Mouse (Mus musculus) C2C12 (cell line): ENCODE measurements around the gene Cd79a. TPM values are rescaled to one million over a fixed set of nuclear protein-coding genes. Genes with fewer than 3 reads are reported as not detected.

Source experiments
- H3K27me3 ChIP-seq: one replicate; pipeline ENCODE4 v1.6.1; 2011; ENCODE audit not compliant: control insufficient read depth, insufficient read depth, insufficient read length
- H3K36me3 ChIP-seq: one replicate; pipeline ENCODE4 v1.6.1; 2011; ENCODE audit not compliant: control insufficient read depth, insufficient read depth
- H3K4me3 ChIP-seq: one replicate; pipeline ENCODE4 v1.5.1; 2011; ENCODE audit warnings: mild to moderate bottlenecking, control low read depth; ENCODE audit not compliant: poor library complexity, insufficient read depth, severe bottlenecking
- H3K79me2 ChIP-seq: one replicate; pipeline ENCODE4 v1.6.1; 2011; ENCODE audit not compliant: control insufficient read depth, insufficient read depth
- H3K79me3 ChIP-seq: one replicate; pipeline ENCODE4 v1.6.1; 2011; ENCODE audit warnings: low read depth, control low read depth
- H3ac ChIP-seq: one replicate; pipeline ENCODE3; 2011; ENCODE audit warnings: low read depth; ENCODE audit not compliant: control insufficient read depth, insufficient read length
- CEBPB ChIP-seq: IDR thresholded peaks from one replicate; pipeline ENCODE4 v1.6.1; 2011; ENCODE audit warnings: low read depth, mild to moderate bottlenecking, control low read depth, moderate library complexity
- CTCF ChIP-seq: IDR thresholded peaks from one replicate; pipeline ENCODE4 v1.5.1; 2011; ENCODE audit not compliant: control insufficient read depth, insufficient read depth, insufficient read length
- FOSL1 ChIP-seq: IDR thresholded peaks from one replicate; pipeline ENCODE4 v1.8.0; 2011; ENCODE audit warnings: mild to moderate bottlenecking, low read length; ENCODE audit not compliant: poor library complexity, insufficient read depth, severe bottlenecking
- MAX ChIP-seq: IDR thresholded peaks from one replicate; pipeline ENCODE4 v1.6.1; 2011; ENCODE audit warnings: mild to moderate bottlenecking, control low read depth
- MYOD1 ChIP-seq: IDR thresholded peaks from one replicate; pipeline ENCODE4 v1.6.1; 2011; ENCODE audit warnings: low read depth; ENCODE audit not compliant: control insufficient read depth, insufficient read length
- MYOG ChIP-seq: IDR thresholded peaks from one replicate; pipeline ENCODE4 v1.6.1; 2011; ENCODE audit not compliant: control insufficient read depth, insufficient read length; ENCODE audit errors: extremely low read depth
- USF1 ChIP-seq: IDR thresholded peaks from one replicate; pipeline ENCODE4 v1.6.1; 2011; ENCODE audit warnings: low read depth, mild to moderate bottlenecking, control low read depth, moderate library complexity
- polyA plus RNA-seq: library from polyadenylated mRNA; unstranded; fragments of >200 nt; fragmentation: generic; extraction: Trizol; gene quantifications from one replicate; pipeline ENCODE4 v1.2.1, GENCODE M21; 2012; ENCODE audit warnings: missing spikeins

Cd79a gene
- polyA plus RNA-seq, 1 experiment: 0.09 TPM

GRCm38 (mm10) chr7:24869080-24869479 lies 28.1 kb upstream of the Cd79a start:
- no peaks in the 10 kb centered on the region for H3K79me2 ChIP-seq
- TF ChIP-seq MYOG: no peak
- no peak for TF ChIP-seq CTCF
- TF ChIP-seq CEBPB: no peak
- TF ChIP-seq MYOD1: no peak
- TF ChIP-seq MAX: no peak

DNA sequence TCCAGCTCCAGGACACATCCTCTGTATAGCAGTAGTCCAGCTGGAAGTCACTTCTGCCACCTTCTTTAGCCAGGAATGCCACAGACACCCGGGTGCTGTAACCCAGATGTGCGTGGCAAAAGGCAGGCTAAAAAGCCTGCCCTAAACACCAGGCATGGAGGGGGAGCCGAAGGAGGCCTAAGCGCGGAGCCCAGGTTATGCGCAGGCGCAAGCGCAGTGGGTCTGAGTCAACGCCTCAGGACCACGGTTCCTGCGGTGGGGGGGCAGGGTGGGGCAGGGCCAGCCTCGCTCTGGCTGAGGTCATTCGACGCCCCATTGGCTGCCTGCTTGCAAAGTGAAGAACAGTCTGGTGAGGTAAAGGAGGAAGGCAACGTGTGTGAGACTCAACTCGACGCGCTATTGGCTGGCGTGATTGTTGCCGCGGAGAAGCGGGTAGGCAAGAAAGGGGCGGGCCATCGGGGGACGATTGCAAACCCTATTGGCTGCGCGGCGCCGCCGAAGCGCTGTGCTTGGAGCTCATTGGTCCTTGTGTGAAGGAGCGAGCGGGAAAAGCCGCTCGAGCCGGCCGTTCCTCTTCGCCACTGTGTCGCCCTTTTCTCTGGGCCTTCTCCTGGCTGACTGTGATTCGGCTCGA lies 27.5 kb upstream of the Cd79a start, which contains the start of the genes Lypd4 and Dmrtc2:
Gene Lypd4, minus strand, starts transcription at position 410 of the 634 bp plus-strand sequence.
Gene Dmrtc2, plus strand, starts transcription at position 526 of the 634 bp plus-strand sequence.
- Histone ChIP-seq H3K4me3 (no peak within 1 kb of the TSS), H3K79me2 (no peaks in the 10 kb centered on the region), H3K79me3 (no peaks in the 10 kb centered on the region), H3K27me3 (peaks cover 30% of the 10 kb centered on the region), H3ac (no peak within 1 kb of the TSS), H3K36me3 (no peaks in the 10 kb centered on the region)
- TF ChIP-seq MAX (no peak), CTCF (no peak), USF1 (no peak), MYOD1 (no peak), FOSL1 (no peak), CEBPB (no peak), MYOG (no peak)

More at GRCm38 (mm10) chr7:24869080-24869479, 28.1 kb upstream of the Cd79a start:
- Histone ChIP-seq H3K27me3 (peaks cover 24% of the 10 kb centered on the region), H3K79me3 (no peaks in the 10 kb centered on the region), H3K4me3 (no peak overlapping the region), H3K36me3 (no peaks in the 10 kb centered on the region), H3ac (no peak overlapping the region)

GRCm38 (mm10) chr7:24877588-24877987 lies 19.6 kb upstream of the Cd79a start:
- no peak overlapping the region for H3K4me3 ChIP-seq
- H3ac ChIP-seq: no peak overlapping the region
- no peaks in the 10 kb centered on the region for H3K79me3 ChIP-seq
- H3K79me2 ChIP-seq: no peaks in the 10 kb centered on the region
- peaks cover 37% of the 10 kb centered on the region for H3K27me3 ChIP-seq
- H3K36me3 ChIP-seq: no peaks in the 10 kb centered on the region
- TF ChIP-seq CTCF (no peak), MYOG (no peak), FOSL1 (no peak), MYOD1 (no peak), USF1 (no peak), MAX (no peak), CEBPB (no peak)

DNA sequence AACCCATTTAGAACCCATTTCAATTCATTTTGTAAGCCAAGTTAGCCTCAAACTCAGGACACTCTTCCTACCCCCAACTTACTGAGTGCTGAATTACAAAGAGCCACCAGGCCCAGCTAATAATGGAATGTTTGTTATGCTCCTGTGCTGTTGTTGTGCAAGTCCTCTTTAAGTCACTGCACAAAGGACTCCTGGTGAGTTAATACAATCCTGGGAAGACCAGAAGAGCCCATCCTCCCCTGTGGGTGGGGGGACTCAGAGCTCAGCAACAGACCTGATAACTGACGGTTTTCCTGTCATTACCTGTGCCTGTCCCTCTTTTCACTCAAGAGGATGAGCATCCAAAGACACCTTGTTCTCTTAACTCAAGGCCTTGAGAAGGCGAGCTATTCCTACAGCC lies 17.6 kb upstream of the Cd79a start:
- no peaks in the 10 kb centered on the region for H3K36me3 ChIP-seq
- peaks cover 2% of the 10 kb centered on the region for H3K79me2 ChIP-seq
- H3K27me3 ChIP-seq: peaks cover 17% of the 10 kb centered on the region
- H3ac ChIP-seq: no peak overlapping the region
- no peak overlapping the region for H3K4me3 ChIP-seq
- no peak for TF ChIP-seq MAX
- no peak for TF ChIP-seq MYOG
- TF ChIP-seq CEBPB: no peak
- TF ChIP-seq FOSL1: no peak
- TF ChIP-seq USF1: no peak
- no peak for TF ChIP-seq MYOD1
- no peak for TF ChIP-seq CTCF
- no peaks in the 10 kb centered on the region for H3K79me3 ChIP-seq

GRCm38 (mm10) chr7:24882416-24883199 lies 14.6 kb upstream of the Cd79a start:
- Histone ChIP-seq H3K79me3 (peaks cover 30% of the 10 kb centered on the region), H3K4me3 (no peak overlapping the region), H3K36me3 (peaks cover 28% of the 10 kb centered on the region), H3ac (no peak overlapping the region), H3K79me2 (peaks cover 32% of the 10 kb centered on the region), H3K27me3 (no peaks in the 10 kb centered on the region)
- TF ChIP-seq USF1 (no peak), MYOG (no peak), FOSL1 (no peak), CTCF (no peak), CEBPB (no peak), MYOD1 (no peak), MAX (no peak)
